Mouse (Mus musculus) olfactory bulb, adult 2 months (tissue): Measurements from ENCODE around the gene Surf1.

Experiments used
- CTCF ChIP-seq: fragments of 200-500 bp; IDR thresholded peaks from 2 replicates; pipeline ENCODE4 v1.5.1; 2012; ENCODE audit warnings: low read depth, mild to moderate bottlenecking, low read length, moderate library complexity; ENCODE audit not compliant: insufficient read depth
- POLR2A ChIP-seq: fragments of 200-500 bp; IDR thresholded peaks from 2 replicates; pipeline ENCODE4 v1.6.1; 2012; ENCODE audit warnings: mild to moderate bottlenecking, low read depth, low read length, moderate library complexity; ENCODE audit not compliant: insufficient read depth

GRCm38 (mm10) chr2:26943253-26943652 is 26.9 kb upstream of the Surf1 start:
- TF ChIP-seq CTCF (no peak), POLR2A (no peak)
